Mouse (Mus musculus): Measurements from ENCODE around the gene Usp42. TPM values are rescaled to one million over a fixed set of nuclear protein-coding genes. Genes with fewer than 3 reads are reported as not detected.

Gene Usp42
- polyA plus RNA-seq, 1 experiment: 7.2 TPM

DNA sequence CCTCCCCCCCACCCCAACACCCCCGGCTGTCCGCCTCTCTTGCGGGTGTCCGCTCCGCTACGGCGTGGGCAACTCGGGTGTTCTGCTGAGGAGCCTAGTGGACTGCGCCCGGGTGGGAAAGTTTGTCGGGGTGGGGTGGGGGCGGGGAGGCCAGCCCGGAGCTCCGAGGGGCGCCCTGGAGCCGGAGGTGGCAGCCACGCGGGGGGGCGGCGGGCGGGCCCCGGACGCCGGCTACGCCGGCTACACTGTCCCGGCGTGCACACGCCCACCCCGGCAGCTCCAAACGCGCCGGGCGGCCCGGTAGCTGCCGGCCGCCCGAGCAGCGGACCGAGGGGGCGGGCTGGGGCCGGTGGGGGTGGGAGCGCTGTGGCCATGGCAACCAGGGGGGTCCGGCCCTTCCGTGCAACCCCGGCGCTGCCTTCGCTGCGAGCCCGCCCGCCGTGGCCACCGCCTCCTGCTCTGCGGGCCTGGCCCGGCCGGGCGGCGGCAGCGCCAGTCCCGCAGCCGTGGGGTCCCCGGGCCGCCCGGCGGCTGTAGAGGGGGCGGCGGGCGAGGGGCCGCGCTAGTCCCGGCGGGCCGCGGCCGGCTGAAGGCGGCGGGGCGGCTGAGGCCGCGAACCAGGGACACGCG is 482 bp downstream of the Usp42 start:
- no peak for TF ChIP-seq POLR2A (IDR thresholded peaks at IDR 0.05; ENCODE audit: low read depth, low read length)
- TF ChIP-seq CTCF (IDR thresholded peaks at IDR 0.05; ENCODE audit: extremely low read depth, insufficient read depth, insufficient read length, insufficient replicate concordance): no peak
- H3K27ac ChIP-seq (ENCODE audit: insufficient read depth, low read length): peak overlapping the region; percentile 89
- DNase-seq (ENCODE audit: low read depth in 1 of 2, low spot score in 2 of 2): peak in 1 of 2 experiments; percentile 18
- peak overlapping the region; percentile 87 for H3K4me3 ChIP-seq (ENCODE audit: extremely low read depth, insufficient read depth, insufficient read length)
- H3K27me3 ChIP-seq (ENCODE audit: control insufficient read depth, insufficient read depth, low read length): no peaks in the 10 kb centered on the region; the same call in 1 of the 2 replicates
- WGBS: 1% methylated on average over 56 of the region's 82 CpGs
- H3K4me1 ChIP-seq (ENCODE audit: control insufficient read depth, insufficient read depth, insufficient read length): 0 out of 2 replicates have a peak, but pooled peaks cover 4% of the 10 kb centered on the region
- peaks cover 4% of the 10 kb centered on the region; the same call in 1 of the 2 replicates for H3K36me3 ChIP-seq (ENCODE audit: control insufficient read depth, insufficient read depth, low read length)

DNA sequence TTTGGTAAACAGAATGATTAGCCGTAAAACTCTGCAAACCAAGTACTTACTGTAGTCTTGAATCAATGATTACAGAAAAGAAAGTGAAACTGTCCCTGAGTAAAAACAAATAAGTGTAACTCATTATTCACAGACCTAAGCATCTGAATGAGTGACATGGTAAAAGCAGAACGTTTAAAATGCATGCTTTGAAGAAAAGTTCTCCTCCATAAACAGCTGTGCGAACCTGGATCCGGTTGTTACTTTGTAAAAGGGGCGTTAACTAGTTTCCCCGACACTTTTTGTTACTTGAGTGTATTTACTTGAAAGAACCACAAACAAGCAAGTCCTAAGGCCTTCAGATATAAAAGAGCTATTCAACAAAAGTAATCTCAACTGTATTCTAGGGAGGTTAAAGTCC is 1.2 kb downstream of the Usp42 start:
- Histone ChIP-seq H3K27me3 (ENCODE audit: control insufficient read depth, insufficient read depth, low read length) (no peaks in the 10 kb centered on the region; the same call in 1 of the 2 replicates), H3K4me1 (ENCODE audit: control insufficient read depth, insufficient read depth, insufficient read length) (0 out of 2 replicates have a peak, but pooled peaks cover 4% of the 10 kb centered on the region), H3K27ac (ENCODE audit: insufficient read depth, low read length) (no peak overlapping the region), H3K36me3 (ENCODE audit: control insufficient read depth, insufficient read depth, low read length) (peaks cover 9% of the 10 kb centered on the region), H3K4me3 (ENCODE audit: extremely low read depth, insufficient read depth, insufficient read length) (peak overlapping the region; percentile 87)
- TF ChIP-seq CTCF (IDR thresholded peaks at IDR 0.05; ENCODE audit: extremely low read depth, insufficient read depth, insufficient read length, insufficient replicate concordance): no peak
- no peak for TF ChIP-seq POLR2A (IDR thresholded peaks at IDR 0.05; ENCODE audit: low read depth, low read length)
- 4% methylated on average over 6 of the region's 6 CpGs for WGBS
- DNase-seq (ENCODE audit: low read depth in 1 of 2, low spot score in 2 of 2): no peak

DNA sequence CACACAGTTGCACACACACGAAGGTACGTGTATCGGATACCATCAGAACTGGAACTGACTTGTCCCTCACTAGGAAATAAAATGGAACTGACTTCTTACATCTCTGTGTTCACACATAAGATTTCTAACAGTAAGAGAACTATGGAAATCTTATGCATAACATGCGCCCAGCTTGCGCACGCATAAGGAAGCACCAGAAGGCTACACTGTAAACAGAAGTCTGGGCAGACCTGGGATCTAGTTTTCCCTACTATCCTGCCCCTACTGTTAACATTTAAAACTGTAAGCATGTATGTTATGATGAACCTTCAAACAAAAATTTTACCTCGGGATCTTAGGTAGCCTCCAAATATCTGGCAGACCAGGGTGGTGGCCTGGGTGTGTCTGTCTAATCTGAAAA is 10.1 kb downstream of the Usp42 start:
- DNase-seq (ENCODE audit: low read depth in 1 of 2, low spot score in 2 of 2): no peak
- H3K36me3 ChIP-seq (ENCODE audit: control insufficient read depth, insufficient read depth, low read length): peaks cover 56% of the 10 kb centered on the region
- WGBS: 94% methylated on average over 7 of the region's 7 CpGs
- H3K27ac ChIP-seq (ENCODE audit: insufficient read depth, low read length): no peak overlapping the region
- no peaks in the 10 kb centered on the region for H3K27me3 ChIP-seq (ENCODE audit: control insufficient read depth, insufficient read depth, low read length)
- H3K4me1 ChIP-seq (ENCODE audit: control insufficient read depth, insufficient read depth, insufficient read length): no peaks in the 10 kb centered on the region
- TF ChIP-seq POLR2A (IDR thresholded peaks at IDR 0.05; ENCODE audit: low read depth, low read length) (no peak), CTCF (IDR thresholded peaks at IDR 0.05; ENCODE audit: extremely low read depth, insufficient read depth, insufficient read length, insufficient replicate concordance) (no peak)
- no peak overlapping the region for H3K4me3 ChIP-seq (ENCODE audit: extremely low read depth, insufficient read depth, insufficient read length)

DNA sequence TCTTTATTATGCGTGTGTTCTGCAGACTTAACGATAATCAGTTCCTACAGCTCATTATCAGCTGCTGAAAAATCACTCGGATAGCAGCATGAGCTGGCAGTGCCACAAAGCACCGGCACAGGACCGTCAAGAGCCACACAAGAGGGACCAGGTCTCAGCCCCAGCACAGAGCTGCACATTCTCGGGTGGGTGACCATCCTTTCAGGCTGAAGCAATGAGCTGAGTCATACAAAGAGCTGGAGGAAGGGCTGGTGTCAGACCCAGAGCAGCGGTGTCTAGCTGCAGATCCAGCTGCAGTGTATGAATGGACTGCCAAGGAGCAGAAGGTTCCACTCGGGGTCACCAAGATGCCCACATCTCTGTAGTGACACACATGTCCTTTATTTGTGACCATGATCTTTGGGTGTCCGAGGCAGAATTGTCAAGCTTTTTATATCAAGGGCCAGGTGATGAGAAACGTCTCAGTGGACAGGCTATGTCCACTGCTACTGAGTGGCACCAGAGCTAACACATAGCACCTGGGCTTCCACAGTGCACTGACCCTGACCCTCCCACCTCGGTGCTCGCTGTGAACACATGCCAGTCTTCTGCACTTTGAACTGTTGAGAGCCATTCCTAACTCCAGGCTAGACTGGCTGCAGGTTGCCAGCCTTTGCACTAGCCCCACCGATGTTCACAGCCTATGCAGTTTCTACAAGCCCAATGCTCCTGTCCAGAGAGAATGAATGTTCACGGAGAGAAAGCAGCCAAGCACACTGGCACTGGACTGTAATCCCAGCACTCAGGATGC is 19.9 kb downstream of the Usp42 start:
- DNase-seq (ENCODE audit: low read depth in 1 of 2, low spot score in 2 of 2): no peak
- Histone ChIP-seq H3K36me3 (ENCODE audit: control insufficient read depth, insufficient read depth, low read length) (peaks cover 58% of the 10 kb centered on the region), H3K4me1 (ENCODE audit: control insufficient read depth, insufficient read depth, insufficient read length) (no peaks in the 10 kb centered on the region), H3K27ac (ENCODE audit: insufficient read depth, low read length) (no peak overlapping the region), H3K4me3 (ENCODE audit: extremely low read depth, insufficient read depth, insufficient read length) (no peak overlapping the region), H3K27me3 (ENCODE audit: control insufficient read depth, insufficient read depth, low read length) (no peaks in the 10 kb centered on the region)
- WGBS: 91% methylated on average over 14 of the region's 14 CpGs
- no peak for TF ChIP-seq POLR2A (IDR thresholded peaks at IDR 0.05; ENCODE audit: low read depth, low read length)
- TF ChIP-seq CTCF (IDR thresholded peaks at IDR 0.05; ENCODE audit: extremely low read depth, insufficient read depth, insufficient read length, insufficient replicate concordance): no peak

DNA sequence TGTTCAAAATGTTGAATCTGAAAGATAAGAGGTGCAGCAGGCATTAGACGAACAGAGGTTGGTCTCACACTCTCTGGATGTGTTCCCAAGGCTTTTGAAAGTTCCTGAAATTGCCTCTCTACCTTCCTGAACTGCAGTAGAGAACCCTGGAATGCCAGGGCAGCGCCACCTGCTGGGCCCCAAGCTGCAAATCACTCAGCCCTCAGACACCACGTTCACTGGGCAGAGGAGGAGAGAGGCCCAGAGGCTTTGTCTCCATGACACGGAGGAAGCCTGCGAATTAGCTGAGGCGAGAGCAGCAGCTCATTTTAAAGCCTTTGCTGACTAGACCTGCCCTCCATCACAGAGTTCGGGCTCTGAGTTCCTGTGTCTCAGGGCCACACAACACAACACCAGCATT is 20.8 kb downstream of the Usp42 start:
- WGBS: 39% methylated on average over 7 of the region's 7 CpGs
- peak in 1 of 2 experiments; percentile 43 for DNase-seq (ENCODE audit: low read depth in 1 of 2, low spot score in 2 of 2)

DNA sequence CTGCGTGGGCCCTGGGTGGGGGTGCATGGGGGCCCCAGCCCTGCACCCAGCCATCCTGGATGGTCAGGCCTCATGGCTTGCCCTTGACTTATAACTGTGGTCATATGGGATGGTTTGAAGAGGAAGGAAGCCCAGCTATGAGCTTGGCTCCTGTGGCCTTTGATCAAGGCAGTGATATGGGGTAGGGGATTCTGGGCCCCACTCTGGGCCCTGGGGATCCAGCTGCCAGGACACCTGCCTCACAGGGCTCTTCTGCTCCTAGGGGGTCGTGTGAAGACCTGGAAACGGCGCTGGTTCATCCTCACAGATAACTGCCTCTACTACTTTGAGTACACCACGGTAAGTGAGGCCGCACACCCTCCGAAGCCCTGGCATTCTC is 25.3 kb downstream of the Usp42 start:
- no peak for TF ChIP-seq POLR2A (IDR thresholded peaks at IDR 0.05; ENCODE audit: low read depth, low read length)
- TF ChIP-seq CTCF (IDR thresholded peaks at IDR 0.05; ENCODE audit: extremely low read depth, insufficient read depth, insufficient read length, insufficient replicate concordance): no peak
- no peak for DNase-seq (ENCODE audit: low read depth in 1 of 2, low spot score in 2 of 2)
- Histone ChIP-seq H3K36me3 (ENCODE audit: control insufficient read depth, insufficient read depth, low read length) (peaks cover 14% of the 10 kb centered on the region), H3K27me3 (ENCODE audit: control insufficient read depth, insufficient read depth, low read length) (no peaks in the 10 kb centered on the region), H3K27ac (ENCODE audit: insufficient read depth, low read length) (no peak overlapping the region), H3K4me1 (ENCODE audit: control insufficient read depth, insufficient read depth, insufficient read length) (no peaks in the 10 kb centered on the region), H3K4me3 (ENCODE audit: extremely low read depth, insufficient read depth, insufficient read length) (no peak overlapping the region)
- 89% methylated on average over 7 of the region's 7 CpGs for WGBS

More for the DNA sequence above, 20.8 kb downstream of the Usp42 start:
- Histone ChIP-seq H3K4me3 (ENCODE audit: extremely low read depth, insufficient read depth, insufficient read length) (no peak overlapping the region), H3K4me1 (ENCODE audit: control insufficient read depth, insufficient read depth, insufficient read length) (no peaks in the 10 kb centered on the region), H3K27ac (ENCODE audit: insufficient read depth, low read length) (no peak overlapping the region), H3K27me3 (ENCODE audit: control insufficient read depth, insufficient read depth, low read length) (no peaks in the 10 kb centered on the region), H3K36me3 (ENCODE audit: control insufficient read depth, insufficient read depth, low read length) (peaks cover 51% of the 10 kb centered on the region)
- TF ChIP-seq CTCF (IDR thresholded peaks at IDR 0.05; ENCODE audit: extremely low read depth, insufficient read depth, insufficient read length, insufficient replicate concordance): peak; percentile 84; the same call in 1 of the 2 replicates
- TF ChIP-seq POLR2A (IDR thresholded peaks at IDR 0.05; ENCODE audit: low read depth, low read length): no peak

All from spleen, adult 2 months (tissue).